33 mouse cellular contexts compared by ENCODE assay signal in the genomic region with DNA sequence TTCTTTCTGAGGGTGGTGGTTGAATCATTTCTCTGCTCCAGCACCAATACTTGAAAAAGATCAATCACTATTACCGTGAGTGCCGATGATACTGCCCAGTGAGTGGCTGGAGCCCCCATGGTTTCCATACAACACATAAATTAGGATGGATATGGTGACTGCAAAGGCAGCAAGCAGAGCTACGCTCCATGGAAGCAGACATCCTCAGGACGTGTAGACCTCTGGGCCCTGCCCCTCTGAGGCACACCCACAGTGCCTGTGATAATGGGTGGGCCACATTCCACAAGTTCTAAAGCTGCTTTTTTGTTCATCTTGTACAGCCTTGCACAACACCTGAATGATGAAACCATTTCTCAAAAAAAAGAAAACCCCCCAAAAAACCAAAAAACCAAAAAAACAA. TPM values are rescaled to one million over a fixed set of nuclear protein-coding genes. Genes with fewer than 3 reads are reported as not detected.
"Had no signal": no experiment of that assay in that cellular context is flagged by ENCODE, and none has a peak within 500 bp of the region (broad histone marks: within the 10 kb centered on the region; RNA-seq: fewer than 3 reads in every experiment).

No protein-coding gene starts in this region.

- DNase-seq: cerebellum, adult 9-11 months; cerebellum, postnatal 10 days; cerebellum, postnatal 14 days; cerebellum, postnatal 25 days; cerebellum, postnatal 36 days; embryo, embryonic 11 days; forebrain, postnatal 0 days; gastrocnemius, adult 2 months; gastrocnemius, postnatal 10 days; gastrocnemius, postnatal 14 days; gastrocnemius, postnatal 25 days; gastrocnemius, postnatal 36 days; heart, adult 18-20 months; heart, adult 2 months had no signal

RNA-seq across cellular contexts. Expression of a gene that starts 10.2 kb away (rescaled TPM):
- polyA plus RNA-seq: cortical plate, adult 2 months; embryonic facial prominence, embryonic 10.5 days; embryonic facial prominence, embryonic 11.5 days; embryonic facial prominence, embryonic 12.5 days; embryonic facial prominence, embryonic 13.5 days; embryonic facial prominence, embryonic 14.5 days; embryonic facial prominence, embryonic 15.5 days; erythroblast, embryonic 14.5 days; forebrain, embryonic 10.5 days; forebrain, embryonic 11.5 days; forebrain, embryonic 12.5 days; forebrain, embryonic 13.5 days; forebrain, embryonic 14.5 days; forebrain, embryonic 15.5 days; forebrain, embryonic 16.5 days; gonadal fat pad, adult 2 months; heart, adult 2 months had no signal

RNA-seq across cellular contexts. Expression of a gene that starts 37.1 kb away (rescaled TPM):
- polyA plus RNA-seq: cortical plate, adult 2 months; embryonic facial prominence, embryonic 10.5 days; embryonic facial prominence, embryonic 11.5 days; embryonic facial prominence, embryonic 12.5 days; embryonic facial prominence, embryonic 13.5 days; embryonic facial prominence, embryonic 14.5 days; embryonic facial prominence, embryonic 15.5 days; erythroblast, embryonic 14.5 days; forebrain, embryonic 10.5 days; forebrain, embryonic 11.5 days; forebrain, embryonic 12.5 days; forebrain, embryonic 13.5 days; forebrain, embryonic 14.5 days; forebrain, embryonic 15.5 days; forebrain, embryonic 16.5 days; forebrain, postnatal 0 days; frontal cortex, adult 2 months; gonadal fat pad, adult 2 months; heart, adult 2 months; heart, embryonic 10.5 days; heart, embryonic 11.5 days had no signal
